Mouse (Mus musculus) embryonic fibroblast, embryonic 13.5 days (primary cell): ENCODE results near the gene Pde10a. TPM values are rescaled to one million over a fixed set of nuclear protein-coding genes. Genes with fewer than 3 reads are reported as not detected.

Source experiments
- H3K27ac ChIP-seq: 2 replicates; pipeline ENCODE4 v1.5.1; 2012; ENCODE audit warnings: low read length, control low read depth, inconsistent platforms; ENCODE audit not compliant: insufficient read depth
- H3K4me1 ChIP-seq: 2 replicates; pipeline ENCODE4 v1.6.1; 2011; ENCODE audit warnings: low read length; ENCODE audit not compliant: control insufficient read depth, insufficient read depth
- H3K4me3 ChIP-seq: 2 replicates; pipeline ENCODE4 v1.5.1; 2011; ENCODE audit warnings: mild to moderate bottlenecking, control low read depth, low read length; ENCODE audit not compliant: insufficient read depth
- CTCF ChIP-seq: IDR thresholded peaks from 2 replicates; pipeline ENCODE4 v1.5.1; 2011; ENCODE audit warnings: mild to moderate bottlenecking, control low read depth, low read length, moderate library complexity, borderline replicate concordance; ENCODE audit not compliant: insufficient read depth
- POLR2A ChIP-seq: IDR thresholded peaks from 2 replicates; pipeline ENCODE4 v1.6.1; 2011; ENCODE audit warnings: low read depth, mild to moderate bottlenecking, control low read depth, low read length, moderate library complexity
- polyA plus RNA-seq: library from polyadenylated mRNA; stranded (reverse); fragments of >200 nt; gene quantifications from 2 replicates; pipeline ENCODE4 v1.2.4, GENCODE M21; 2011; ENCODE audit warnings: low read depth; ENCODE audit not compliant: missing spikeins, insufficient read length

The Pde10a gene
- polyA plus RNA-seq, 1 experiment: 7.9 TPM

- Histone ChIP-seq H3K4me3 (no peak overlapping the region), H3K27ac (no peak overlapping the region), H3K4me1 (no peaks in the 10 kb centered on the region)
- TF ChIP-seq POLR2A (no peak), CTCF (no peak)
Measured at GRCm38 (mm10) chr17:8986551-8986950, 461.4 kb downstream of the Pde10a start.

GRCm38 (mm10) chr17:8987369-8987768 lies 462.2 kb downstream of the Pde10a start:
- TF ChIP-seq CTCF (no peak), POLR2A (no peak)
- H3K27ac ChIP-seq: no peak overlapping the region
- no peaks in the 10 kb centered on the region for H3K4me1 ChIP-seq
- no peak overlapping the region for H3K4me3 ChIP-seq

GRCm38 (mm10) chr17:8988119-8988807 lies 463.1 kb downstream of the Pde10a start, which contains the start of gene 1700010I14Rik:
TSS of gene 1700010I14Rik (plus strand) at chr17:8988333.
- H3K4me1 ChIP-seq: no peaks in the 10 kb centered on the region
- peak within 1 kb of the TSS; percentile 29 for H3K4me3 ChIP-seq
- TF ChIP-seq POLR2A (peak; percentile 35; the same call in 1 of the 2 replicates), CTCF (no peak)
- no peak within 1 kb of the TSS for H3K27ac ChIP-seq

- no peak for TF ChIP-seq CTCF
- TF ChIP-seq POLR2A: no peak
- H3K27ac ChIP-seq: no peak overlapping the region
- no peak overlapping the region for H3K4me3 ChIP-seq
- H3K4me1 ChIP-seq: no peaks in the 10 kb centered on the region
Measured at GRCm38 (mm10) chr17:8991160-8991559, 466.0 kb downstream of the Pde10a start.

GRCm38 (mm10) chr17:8995344-8995743 lies 470.2 kb downstream of the Pde10a start:
- Histone ChIP-seq H3K4me1 (no peaks in the 10 kb centered on the region), H3K4me3 (no peak overlapping the region), H3K27ac (no peak overlapping the region)
- no peak for TF ChIP-seq CTCF
- no peak for TF ChIP-seq POLR2A

GRCm38 (mm10) chr17:9002438-9002837 lies 477.3 kb downstream of the Pde10a start:
- no peak overlapping the region for H3K4me3 ChIP-seq
- TF ChIP-seq CTCF (no peak), POLR2A (no peak)
- H3K27ac ChIP-seq: no peak overlapping the region
- H3K4me1 ChIP-seq: no peaks in the 10 kb centered on the region; the same call in 1 of the 2 replicates

GRCm38 (mm10) chr17:9004516-9004915 lies 479.3 kb downstream of the Pde10a start:
- no peak overlapping the region for H3K27ac ChIP-seq
- no peak overlapping the region for H3K4me3 ChIP-seq
- TF ChIP-seq POLR2A (no peak), CTCF (no peak)
- H3K4me1 ChIP-seq: no peaks in the 10 kb centered on the region; the same call in 1 of the 2 replicates

GRCm38 (mm10) chr17:9023198-9023942 lies 498.2 kb downstream of the Pde10a start:
- H3K27ac ChIP-seq: no peak overlapping the region
- H3K4me3 ChIP-seq: no peak overlapping the region
- no peak for TF ChIP-seq POLR2A
- H3K4me1 ChIP-seq: no peaks in the 10 kb centered on the region

- Histone ChIP-seq H3K27ac (no peak overlapping the region), H3K4me1 (no peaks in the 10 kb centered on the region), H3K4me3 (no peak overlapping the region)
- TF ChIP-seq POLR2A: no peak
- no peak for TF ChIP-seq CTCF
Measured at GRCm38 (mm10) chr17:9030181-9030580, 505.0 kb downstream of the Pde10a start.

- no peak overlapping the region for H3K27ac ChIP-seq
- H3K4me1 ChIP-seq: no peaks in the 10 kb centered on the region
- H3K4me3 ChIP-seq: no peak overlapping the region
- peak; percentile 78; the same call in 1 of the 2 replicates for TF ChIP-seq CTCF
- TF ChIP-seq POLR2A: no peak
Measured at GRCm38 (mm10) chr17:9031241-9032141, 506.3 kb downstream of the Pde10a start.
